Mouse (Mus musculus): ENCODE data around the gene Igf2r. TPM values are rescaled to one million over a fixed set of nuclear protein-coding genes. Genes with fewer than 3 reads are reported as not detected.
A peak's percentile ranks its signal among the peaks of the same experiment; 100 is the strongest.

The Igf2r gene
- total RNA-seq, 2 experiments from 2014 or later, result 60.7 to 77.0 TPM

DNA sequence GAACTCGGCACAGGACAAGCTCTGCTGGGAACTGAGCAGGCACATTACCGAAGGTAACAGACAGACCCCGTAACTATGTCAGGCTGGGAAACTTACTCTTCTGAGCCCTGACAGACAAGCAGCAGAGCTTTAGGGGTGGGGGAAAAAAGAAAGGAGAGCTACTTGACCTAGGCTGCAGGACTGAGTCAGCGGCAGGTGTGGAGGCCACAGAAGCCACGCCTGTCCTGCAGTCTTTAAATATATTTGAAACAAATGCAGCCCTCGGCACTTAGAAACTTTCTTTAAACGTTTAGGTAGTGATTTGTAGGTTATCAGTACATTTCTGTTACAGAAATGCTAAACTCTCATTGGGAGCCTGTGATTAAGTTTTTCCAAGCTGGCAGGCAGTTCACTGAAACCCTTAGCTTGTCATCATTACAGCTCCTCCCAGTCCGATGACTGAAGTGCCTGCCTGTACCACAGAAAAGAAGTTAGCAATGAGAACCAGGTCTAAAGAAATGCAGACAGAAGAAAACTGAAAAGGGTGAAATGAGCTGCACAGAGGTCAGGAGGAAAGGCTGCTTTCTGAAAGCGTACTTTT lies 18.8 kb downstream of the Igf2r start:
- DNase-seq, result no peak

DNA sequence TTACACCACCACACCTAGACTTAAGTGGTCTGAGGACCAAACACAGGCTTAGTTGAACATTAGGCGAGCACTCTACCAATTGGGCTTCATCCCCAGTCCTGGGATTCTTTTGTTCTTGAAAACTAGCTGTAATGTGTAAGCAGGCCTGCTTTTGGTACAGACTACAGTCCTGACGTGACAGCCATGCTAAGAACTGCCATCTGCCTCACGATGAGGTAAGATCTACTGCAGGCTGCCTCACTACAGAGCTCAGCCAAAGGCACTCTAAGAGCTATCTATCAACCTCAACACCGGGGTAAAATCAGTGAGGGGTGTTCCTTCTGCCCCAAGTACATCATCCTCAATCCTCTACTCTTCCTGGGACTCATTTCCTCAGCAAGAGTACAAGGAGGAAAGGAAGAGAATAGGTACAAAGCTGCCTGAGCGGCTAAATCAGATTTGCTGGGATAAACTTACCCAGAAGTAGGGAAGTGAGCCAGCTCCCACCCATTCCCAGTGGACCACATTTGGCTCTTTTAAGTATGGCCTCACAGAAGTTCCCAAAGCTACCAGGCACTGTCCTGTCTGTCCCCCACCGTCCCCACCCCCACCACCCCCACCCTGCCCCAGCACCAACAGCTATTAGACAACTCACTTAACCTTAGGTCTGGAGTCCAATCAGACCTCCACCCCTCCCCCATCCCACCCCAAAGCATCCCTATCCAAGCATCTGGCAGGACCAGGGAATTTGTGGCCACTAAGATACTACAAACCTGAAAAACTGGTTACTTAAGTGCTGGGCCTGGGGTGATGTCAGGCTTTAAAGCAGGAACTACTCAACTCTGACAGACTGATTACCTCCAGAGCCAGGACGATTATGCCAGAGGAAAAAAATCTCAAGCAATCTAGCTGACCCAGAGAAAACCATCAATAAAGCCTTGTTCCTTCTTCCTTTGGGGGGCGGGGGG lies 19.8 kb downstream of the Igf2r start:
- no peak for DNase-seq

DNA sequence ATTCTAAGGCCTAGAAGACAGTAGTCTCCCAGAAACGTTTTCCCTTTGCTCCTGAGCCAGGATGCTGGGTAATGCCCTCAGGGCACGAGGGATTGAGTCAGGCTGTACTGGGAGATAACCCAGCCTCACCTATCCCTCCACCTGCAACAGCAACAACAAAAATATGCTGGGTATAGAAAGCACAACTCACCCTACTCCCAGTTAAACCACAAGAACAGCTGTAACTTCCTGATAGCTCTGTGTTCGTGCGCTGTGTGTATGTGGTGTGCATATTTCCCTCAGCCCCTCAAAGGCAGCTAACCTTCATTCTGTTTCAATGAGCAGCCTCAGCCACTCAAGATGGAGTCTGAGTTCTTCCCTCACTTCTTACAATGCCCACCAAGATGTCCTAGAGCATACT lies 23.7 kb downstream of the Igf2r start:
- no peak for DNase-seq

DNA sequence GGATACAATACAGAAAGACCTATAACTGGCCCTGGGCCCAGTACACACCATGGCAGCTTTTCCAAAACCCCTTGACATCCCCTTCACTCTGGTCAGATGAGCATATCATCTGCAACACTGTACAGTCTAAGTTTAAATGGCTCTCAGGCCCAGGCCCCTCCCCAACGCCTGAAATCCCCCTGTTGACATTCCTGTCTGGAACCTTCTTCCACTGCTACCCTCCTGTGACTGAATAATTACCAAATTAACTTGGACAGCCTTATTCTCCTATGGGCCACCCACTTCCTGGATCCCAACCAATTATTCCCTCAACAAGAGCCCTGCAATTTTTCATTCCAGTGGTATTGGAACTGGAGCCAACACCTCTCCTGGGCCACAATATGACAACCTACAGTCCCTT lies 25.4 kb downstream of the Igf2r start:
- DNase-seq, result no peak

DNA sequence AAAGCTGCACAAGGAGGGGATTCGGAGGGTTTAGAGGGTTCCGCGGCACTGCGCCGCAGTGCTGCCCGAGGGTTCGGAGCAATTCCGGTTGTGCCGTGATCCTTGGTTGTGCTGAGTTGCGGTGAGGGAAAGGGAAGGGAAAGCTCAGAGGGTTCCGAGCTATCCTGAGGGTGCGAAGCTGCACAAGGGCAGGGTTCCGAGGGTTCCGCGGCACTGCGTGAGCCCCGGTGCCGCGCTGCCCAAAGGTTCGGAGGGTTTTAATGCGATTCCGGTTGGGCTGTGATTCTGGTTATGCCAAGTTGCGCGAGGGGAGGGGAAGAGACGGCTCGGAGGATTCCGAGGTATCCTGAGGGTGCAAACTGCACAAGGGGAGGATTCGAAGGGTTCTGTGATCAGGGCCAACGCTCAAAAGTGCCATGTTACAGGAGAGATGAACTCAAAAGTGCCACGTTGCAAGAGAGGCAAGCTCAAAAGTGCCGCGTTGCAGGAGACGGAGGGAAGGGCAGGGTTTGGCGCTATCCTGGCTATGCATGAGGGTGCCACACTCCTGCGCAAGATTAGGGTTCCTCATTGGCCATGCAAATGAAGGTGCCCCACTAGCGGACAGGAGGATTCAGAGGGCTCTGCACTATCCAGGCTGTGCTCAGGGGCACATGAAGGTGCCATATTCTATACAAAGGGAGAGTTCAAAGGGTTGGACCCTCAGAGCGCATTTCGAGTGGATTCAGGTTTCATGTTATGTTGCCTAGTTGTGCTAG lies 27.1 kb downstream of the Igf2r start:
- DNase-seq, result peak; percentile 34

DNA sequence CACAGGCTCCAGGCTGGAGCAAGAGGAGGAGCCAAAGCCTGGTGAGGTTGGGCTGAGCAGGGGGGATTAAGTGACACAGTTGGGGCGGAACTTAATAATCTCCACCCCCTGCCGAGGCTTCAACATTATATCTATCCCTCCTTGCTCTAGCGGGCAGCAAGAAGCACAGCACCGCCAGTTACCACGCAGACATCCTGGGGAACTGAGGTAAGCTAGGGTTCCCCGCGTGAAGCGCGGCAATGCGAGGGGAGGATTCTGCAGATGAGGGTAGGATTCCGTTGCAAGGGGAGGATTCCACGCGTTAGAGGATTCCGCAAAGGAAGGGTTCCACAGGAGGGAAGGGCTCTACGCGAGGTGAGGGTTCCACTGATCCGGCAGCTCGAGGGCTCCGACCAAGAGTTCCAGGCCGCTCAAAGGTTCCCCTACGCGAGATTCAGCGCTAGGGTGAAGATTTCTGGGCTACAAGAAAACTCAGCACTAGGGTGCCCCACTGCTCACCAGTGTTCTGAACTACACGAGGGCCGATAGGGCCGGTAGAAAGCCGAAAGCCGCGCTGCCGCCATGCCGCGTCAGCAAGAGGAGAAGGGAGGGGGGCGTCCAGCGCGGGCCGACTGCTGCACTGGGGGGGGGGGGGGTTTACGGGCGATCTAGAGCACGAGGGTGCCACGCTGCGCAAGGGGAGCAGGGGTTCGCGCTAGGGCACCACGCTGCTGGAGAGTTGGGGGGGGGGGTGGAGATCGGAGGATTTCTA lies 28.1 kb downstream of the Igf2r start:
- peak; percentile 81 for DNase-seq

DNA sequence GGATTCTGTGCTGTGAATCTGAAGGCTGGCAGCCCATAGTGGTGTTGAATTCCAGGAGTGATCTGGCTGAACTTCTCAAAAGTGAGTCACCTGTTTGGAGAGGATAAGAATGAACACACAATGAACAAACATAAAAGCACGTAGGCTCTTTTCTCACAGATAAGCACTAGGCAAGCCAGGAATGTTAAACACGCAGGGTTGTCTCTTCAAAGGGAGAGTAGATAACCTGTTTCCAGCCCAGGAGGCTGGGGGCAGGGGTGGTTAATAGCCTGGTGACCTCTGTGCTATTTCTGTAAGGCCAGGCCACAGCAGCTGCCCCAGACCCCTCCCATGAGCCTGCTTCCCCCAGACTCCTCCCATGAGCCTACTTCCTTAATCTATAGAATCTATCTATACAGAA lies 29.1 kb downstream of the Igf2r start:
- DNase-seq, result no peak

DNA sequence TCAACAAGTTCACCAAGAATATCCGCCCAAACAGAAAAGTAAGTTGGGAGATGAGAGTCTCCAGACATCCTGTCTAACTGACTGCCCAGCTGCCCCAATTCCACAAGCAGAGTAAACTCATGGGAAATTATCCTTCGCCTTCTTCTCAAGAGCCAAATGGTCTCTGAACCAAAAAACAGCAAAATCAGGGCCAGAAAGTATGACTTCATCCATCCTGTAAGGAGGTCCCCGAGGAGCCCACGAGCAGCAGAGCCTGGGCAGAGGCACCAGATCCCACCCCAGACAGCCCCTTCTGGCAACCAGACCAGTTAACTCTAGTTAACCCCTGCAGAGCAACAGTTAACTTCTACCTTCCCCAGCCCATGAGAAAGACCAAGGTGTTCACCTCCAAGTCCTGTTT lies 29.9 kb downstream of the Igf2r start:
- no peak for DNase-seq

DNA sequence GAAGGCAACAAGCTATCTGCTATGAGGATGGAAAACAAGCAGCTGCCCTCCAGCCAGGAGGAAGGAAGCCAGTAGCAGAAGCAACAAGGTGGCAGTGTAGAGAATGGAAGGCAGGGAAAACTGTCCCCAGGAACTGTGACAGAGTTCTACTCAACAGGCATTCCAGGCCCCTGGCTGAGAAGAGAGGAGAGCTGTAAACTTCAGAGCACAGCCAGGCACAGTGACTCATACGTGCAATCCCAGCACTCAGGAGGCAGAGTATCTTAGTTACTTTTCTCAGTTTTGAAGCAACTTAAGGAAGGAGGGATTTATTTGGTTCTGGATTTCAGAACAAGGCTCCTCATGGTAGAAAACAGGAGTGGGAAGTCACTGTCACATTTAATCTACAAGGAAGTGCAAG lies 31.5 kb downstream of the Igf2r start:
- DNase-seq, result no peak

DNA sequence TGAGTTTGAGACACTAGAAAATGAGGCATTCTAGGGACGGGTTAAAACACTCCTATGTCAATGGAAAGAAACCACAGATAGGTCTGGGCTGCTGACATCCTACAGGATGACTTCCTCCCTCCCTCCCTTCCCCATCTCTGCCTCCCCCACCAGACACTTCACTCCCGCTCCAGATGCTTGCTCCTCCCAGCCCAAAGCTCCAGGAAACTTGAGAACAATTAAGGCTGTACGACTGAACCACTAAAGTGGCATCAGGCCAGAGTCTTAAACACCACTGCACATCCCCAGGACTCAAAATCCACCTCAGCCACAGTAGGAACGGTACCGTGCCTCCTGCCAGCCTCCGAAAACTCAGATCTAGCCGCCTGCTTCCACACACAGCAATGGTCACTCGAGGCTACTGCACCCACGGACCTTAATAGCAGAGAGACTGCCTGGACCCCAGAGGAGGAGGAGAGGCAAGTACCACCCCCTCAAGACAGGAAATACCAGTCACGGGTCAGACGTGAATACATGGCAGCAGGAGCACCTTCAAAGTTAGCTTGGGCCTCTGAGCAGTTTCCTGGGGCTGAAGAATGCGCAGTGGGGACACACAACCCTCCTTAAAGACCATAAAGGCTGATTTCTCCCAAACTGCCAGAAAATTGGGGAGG lies 35.1 kb downstream of the Igf2r start:
- no peak for DNase-seq

DNA sequence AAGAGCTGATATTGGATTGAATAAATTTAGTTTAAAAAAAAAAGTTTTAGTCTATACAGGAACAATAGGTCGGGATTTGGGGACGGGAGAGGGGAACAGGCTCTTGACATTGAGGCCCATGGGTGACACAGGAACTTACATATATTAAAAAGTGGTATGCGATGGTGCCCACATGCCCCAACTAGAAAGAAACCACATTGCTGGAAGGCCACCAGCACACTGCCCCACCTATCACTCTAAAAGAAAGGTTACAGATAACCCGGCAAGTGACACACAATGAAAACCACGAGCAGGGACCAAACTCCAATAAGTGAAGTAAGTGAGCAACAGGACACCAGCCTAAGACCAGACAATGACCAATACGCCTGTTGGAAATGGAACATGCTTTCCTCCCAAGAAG lies 36.3 kb downstream of the Igf2r start:
- DNase-seq, result no peak

DNA sequence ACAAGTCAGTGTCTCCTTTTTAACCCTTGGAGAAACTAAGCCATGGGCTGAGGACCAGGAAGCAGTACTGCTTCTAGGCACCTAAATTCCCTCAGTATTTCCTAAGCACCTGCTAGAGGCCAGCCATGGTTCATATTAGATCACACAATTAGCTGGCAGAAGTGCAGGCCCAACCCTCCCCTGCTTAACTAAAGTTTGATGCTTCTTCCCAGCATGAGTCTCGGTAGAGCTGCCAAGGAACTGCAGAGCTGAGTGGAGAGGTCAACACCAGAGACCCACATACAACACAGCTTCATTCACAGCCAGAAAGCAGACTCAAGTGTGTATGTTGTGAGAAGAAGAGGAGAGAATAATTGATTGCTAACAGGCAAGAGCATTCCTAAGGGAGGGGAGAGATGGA lies 40.9 kb downstream of the Igf2r start:
- no peak for DNase-seq

DNA sequence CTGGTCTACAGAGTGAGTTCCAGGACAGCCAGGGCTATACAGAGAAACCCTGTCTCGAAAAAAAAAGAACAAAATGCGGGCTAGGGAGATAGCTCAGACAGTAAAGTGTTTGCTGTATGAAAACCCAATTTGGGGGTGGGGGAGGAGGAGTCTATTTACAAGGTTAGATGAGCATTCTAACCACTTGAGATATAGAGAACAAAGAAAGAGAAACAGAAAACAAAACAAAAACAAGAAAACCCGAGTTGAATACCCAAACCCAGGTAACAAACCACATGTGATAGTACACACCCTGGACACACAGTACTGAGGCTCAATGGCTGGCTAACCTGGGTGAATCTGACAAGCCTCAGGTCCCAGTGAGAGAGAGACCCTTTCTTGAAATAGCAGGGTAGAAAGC lies 41.7 kb downstream of the Igf2r start:
- DNase-seq, result no peak

DNA sequence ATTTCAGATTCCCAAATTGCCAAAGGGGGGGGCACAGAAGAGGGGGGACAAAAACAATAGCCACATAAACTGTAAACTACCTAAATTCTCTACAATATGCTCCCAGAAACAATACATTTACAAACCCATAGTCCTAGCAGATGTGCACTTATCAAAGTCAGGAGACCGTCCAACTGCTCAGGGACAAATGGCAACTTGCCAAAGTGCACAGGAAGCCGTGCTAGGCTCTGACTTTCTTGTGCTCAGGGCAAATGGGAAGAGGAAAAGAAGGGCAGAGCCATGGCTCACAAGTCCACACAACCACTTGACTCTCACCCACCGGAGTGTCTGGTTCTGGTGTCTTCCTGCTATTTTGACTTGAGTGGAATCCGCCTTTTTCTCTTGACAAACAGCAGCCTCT lies 43.6 kb downstream of the Igf2r start:
- DNase-seq, result peak; percentile 82

DNA sequence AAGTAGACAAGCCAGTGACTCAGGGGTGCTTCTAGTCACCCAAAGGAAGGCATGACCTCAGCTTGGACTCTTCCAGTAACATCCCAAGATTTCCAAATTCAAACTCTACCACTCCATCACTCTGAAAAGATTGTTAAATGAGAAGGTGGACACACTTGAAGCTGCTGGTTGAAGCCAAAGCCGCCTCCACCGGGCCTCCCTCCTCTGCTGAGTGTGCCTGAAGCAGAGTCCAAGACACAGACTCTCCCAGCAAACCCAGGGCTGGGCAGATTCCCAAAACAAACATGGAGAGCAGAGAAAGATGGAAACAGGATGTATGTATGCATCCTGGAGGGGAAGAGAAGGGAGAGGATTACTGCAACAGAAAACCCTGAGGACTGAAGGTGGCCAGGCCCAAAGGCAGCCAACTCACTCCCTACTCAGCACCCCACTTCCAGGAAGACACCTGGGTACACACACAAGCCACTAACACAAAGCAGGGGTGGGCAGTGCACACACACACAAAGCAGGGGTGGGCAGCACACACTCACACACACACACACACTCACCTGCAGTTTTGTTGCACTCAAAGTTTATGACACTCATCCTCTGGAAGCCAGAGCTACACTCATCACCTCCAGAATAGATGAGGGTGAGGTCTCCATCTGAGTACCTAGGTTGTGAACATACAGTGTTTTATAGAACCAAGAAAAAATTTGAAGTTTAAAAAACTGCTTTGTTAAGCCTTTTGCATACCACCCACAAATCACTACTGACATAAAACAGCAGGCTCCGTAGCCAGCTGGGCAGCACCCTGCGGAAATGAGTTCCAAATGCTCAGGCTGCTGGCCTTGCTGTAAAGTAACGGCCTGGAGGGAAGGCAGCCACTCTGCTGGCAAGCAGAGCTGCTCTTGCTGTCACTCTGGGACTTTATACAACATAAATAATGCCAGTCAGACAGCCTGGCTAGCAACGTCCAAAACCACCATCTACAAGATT lies 44.4 kb downstream of the Igf2r start:
- DNase-seq, result peak; percentile 76

DNA sequence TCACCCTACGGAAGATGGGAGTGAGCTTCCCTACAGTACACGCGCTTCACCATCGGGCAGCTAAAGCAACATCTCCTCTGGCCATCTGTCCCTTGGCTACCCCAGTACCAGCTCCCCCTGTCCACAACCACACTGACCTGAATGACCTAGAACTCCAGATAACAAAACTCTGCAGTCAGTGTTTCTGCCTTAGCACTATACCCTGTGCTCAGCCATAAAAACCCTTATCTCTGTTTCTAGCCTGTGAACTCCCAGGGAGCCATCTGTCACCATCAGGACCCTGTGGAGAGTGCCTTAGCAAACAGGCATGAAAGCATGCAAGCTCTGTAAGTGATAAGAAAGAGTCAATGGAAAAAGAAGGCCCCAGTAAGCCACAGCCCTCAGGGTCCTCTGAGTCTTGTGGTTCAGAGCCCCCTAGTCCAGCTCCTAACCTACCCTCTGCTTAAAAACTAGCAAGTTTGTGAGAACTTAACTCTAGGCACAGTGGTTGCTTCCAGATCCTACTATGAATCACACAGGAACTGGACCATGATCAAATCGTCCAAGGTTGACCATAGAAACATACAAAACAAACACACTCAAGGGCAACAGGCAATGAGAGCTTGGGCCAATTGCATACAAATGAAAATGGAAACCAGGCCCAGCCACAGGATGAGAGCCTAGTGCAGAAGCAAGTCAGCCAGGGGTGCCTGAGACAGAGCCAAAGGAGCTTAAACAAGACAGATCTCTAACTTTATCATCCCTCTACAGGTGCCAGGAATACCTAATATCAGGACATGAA lies 45.3 kb downstream of the Igf2r start:
- DNase-seq, result peak; percentile 68

DNA sequence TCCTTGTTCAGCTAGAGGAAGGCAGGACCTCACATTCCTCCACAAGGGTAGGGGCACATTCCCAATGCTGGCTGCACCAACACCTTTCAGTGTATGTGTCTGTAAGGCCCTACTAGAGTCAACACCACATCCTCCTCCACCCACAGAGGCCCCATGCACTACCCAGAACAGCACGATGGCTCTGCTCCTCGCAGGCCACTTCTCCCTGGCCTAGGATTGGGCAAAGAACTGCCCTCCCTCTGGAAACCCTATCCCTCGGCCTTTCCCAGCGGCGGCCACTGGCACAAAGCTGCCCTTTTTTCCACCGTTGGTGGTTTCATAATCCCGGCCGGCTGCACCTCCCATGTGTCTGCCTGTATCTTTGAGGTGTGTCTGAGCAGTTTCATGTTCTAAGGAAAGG lies 46.8 kb downstream of the Igf2r start:
- peak; percentile 73 for DNase-seq

DNA sequence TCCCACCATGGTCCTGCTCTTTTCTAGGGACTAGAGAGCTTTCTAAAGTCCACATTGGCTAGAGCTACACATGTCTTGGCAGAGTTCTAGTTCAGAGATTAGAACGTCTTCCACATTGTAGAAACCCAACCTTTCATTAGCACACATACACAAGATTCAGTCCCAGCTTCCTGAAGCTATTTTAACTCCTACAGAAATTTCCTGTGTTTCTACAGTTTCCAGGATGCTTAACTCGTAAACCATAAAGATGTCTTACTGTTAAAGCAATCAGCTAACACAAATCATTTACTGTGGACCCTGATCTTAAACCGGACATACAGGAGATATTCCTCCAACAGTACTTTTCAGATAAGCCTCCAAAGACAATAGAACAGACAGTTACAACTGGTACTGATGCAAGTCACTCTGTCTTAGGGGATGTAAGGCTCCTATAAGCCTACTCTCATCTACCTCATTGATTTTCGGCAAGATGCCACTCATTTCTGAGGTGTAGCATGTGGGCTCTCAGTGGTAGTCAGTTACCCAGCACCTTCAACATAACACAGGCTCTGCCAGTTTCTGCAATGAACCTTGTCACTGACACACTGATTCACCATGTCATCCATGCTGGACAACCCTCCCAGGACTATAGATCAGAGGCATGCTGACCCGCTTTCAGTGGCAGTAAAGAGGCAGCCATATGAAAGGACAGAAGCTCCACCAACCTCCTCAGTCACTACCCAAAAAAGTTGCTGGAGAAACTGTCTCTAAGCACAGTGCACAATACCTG lies 48.2 kb downstream of the Igf2r start:
- DNase-seq, result no peak

DNA sequence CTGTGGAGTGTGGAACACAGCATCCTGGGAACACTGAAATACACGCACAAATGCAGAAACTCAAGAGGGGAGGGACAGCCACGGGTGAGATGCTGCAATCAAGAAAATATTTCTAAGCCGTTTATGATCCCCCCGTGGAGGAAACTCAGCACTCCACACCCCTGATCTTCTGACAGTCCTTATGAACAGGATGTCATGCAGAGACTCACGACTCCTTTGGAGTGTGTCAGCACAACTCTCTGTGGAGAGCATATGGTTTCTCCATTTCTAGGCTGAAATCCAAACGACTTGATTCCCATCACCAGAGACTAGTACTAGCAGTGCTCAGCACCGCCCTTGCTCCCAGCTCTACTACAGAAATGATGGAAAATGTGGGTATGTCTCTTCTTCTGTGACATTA lies 51.2 kb downstream of the Igf2r start:
- DNase-seq, result no peak

All from adrenal gland, postnatal 10 days (tissue).